Mouse (Mus musculus) monocyte, adult 5-6 weeks (primary cell): ENCODE data around the gene Gm21954. TPM values are rescaled to one million over a fixed set of nuclear protein-coding genes. Genes with fewer than 3 reads are reported as not detected.

Source experiments
- ATAC-seq: fragments of 153-309, 156-312 bp; replicated peaks from 2 replicates; pipeline ENCODE4 v1.8.0; 2017; ENCODE audit warnings: mild to moderate bottlenecking; ENCODE audit not compliant: low TSS enrichment, insufficient number of reproducible peaks, severe bottlenecking, poor library complexity, low FRiP score
- total RNA-seq: library from RNA; stranded (forward); fragments of 200-1000, 200-491, 200-594 nt; gene quantifications from 3 replicates; pipeline ENCODE4 v1.2.3, GENCODE M21; 2017

The Gm21954 gene
- not detected in 3 replicates for total RNA-seq

GRCm38 (mm10) chr3:55472110-55472509 lies at the start of gene Gm21954:
Gm21954 (minus strand) TSS chr3:55472210.
- ATAC-seq, result no peak

GRCm38 (mm10) chr3:55521776-55522175 lies 49.8 kb upstream of the Gm21954 start:
- ATAC-seq, result no peak

GRCm38 (mm10) chr3:55520240-55521180 lies 48.5 kb upstream of the Gm21954 start:
- ATAC-seq, result 0 out of 2 replicates have a peak, but pooled peaks have one; percentile 54

- no peak for ATAC-seq
Measured at GRCm38 (mm10) chr3:55517454-55518014, 45.5 kb upstream of the Gm21954 start.

DNA sequence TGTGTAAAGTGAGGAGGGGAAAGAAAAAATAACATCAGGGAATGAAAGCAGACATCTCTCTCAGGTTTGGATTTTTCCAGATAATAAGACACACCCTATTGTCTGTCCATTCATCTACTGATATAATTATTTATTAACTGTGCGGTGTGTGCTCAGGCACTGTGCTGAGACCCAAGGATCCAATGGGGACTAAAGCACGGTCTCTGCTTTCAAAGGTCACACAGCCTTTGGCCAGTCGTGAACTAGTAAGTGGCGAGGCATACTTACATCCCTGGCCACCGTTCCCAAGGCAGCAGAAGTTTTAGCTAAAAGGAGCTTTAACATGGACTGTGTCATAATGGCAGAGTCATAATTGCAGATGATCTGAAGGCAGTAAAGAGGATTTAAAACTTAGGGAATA lies 44.0 kb upstream of the Gm21954 start:
- ATAC-seq, result no peak

- ATAC-seq, result no peak
Measured at GRCm38 (mm10) chr3:55511658-55512057, 39.6 kb upstream of the Gm21954 start.

- no peak for ATAC-seq
Measured at GRCm38 (mm10) chr3:55510198-55510597, 38.2 kb upstream of the Gm21954 start.

- ATAC-seq, result no peak
Measured at GRCm38 (mm10) chr3:55499298-55499697, 27.3 kb upstream of the Gm21954 start.

DNA sequence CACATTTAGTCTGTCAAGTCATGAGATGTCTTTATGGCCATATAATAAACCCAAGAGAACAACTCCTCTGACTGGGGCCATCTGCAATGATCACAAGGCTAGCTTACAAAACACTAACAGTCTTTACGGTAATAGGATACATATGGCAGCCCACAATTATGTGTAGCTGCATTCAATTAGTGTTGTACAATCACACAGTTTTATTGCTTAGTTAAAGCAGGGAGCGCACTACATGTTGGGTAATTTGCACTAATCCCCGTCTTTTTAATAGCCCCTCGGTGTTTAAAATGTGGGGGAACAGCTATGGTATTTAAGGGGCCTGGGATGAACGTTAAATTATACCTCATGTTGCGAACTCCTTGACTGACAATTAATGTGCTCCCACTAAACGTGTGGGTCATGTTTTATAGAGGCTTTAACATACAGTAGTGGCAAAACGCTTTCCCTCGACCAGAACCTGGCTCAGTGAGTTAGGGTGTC lies 24.5 kb upstream of the Gm21954 start:
- ATAC-seq, result no peak

DNA sequence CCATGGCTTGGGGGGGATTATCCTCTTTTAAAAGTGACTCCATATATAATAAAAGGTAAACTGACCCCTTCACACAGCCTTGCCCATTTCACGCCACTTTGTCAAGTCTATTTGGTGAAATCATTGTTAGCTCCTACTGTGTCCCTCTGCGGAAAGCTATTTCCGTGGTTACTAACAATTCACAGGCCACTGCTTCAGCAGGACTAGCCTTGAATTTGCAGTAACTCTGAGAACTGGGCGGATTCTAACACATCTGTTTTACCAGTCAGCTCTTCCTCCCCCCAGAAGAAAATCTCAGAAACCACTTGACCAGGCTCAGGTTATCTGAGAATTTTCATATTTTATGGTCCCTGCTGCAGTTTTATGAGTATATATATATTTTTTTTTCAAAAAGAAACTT lies 23.9 kb upstream of the Gm21954 start:
- ATAC-seq, result no peak

- no peak for ATAC-seq
Measured at GRCm38 (mm10) chr3:55495231-55495630, 23.2 kb upstream of the Gm21954 start.

GRCm38 (mm10) chr3:55494348-55494747 lies 22.3 kb upstream of the Gm21954 start:
- ATAC-seq, result no peak

DNA sequence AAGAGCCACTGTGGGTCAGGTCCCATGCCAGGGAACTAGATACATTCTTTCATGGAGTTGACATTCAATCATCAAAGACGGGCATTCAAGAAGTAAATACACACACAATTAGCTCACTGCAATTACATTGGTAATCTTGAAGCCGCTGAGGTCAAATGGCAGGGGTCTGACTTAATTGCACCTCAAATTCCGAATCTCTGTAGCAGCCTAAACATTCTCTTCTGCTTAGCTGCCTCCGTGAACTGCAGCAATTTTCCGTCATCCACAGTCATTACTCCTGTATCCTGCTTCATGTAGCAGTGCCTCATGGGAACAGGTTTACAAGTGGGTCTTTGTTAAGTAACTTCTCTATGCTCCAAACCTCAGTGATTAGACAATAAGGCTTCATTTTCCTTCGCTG lies 20.0 kb upstream of the Gm21954 start:
- no peak for ATAC-seq

DNA sequence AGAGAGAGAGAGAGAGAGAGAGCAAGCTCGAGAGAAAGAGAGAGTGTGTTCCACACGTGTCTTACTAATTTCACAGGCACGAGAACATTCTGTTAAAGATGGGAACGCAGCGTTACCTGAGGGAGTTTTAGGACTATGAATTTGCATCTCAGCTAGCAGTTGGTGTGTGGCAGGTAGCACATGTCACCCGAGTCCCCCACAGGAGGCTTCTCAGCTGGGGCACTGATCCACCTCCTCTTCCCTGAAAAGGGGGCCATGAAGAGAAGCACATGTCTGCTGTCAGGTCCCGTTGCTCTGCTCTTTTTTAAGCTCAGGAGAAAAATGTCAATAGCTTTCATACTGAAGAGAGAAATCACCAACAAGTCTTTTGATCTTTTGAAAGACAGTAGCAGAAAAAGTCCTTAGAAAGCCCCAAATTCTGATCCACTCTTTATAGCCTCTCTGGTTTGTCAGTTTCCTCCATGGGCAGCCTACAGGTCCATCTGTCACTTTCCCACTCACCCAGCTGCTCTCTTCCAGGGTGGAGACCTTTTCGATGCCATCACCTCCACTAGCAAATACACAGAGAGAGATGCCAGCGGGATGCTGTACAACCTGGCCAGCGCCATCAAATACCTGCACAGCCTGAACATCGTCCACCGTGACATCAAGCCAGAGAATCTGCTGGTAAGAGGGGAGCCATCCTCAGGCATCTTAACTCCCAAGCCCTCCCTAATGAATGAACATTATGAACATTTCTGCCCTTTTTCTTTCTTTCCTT lies 17.4 kb upstream of the Gm21954 start:
- ATAC-seq, result no peak

GRCm38 (mm10) chr3:55483328-55483727 lies 11.3 kb upstream of the Gm21954 start:
- ATAC-seq, result no peak

- no peak for ATAC-seq
Measured at GRCm38 (mm10) chr3:55481140-55481539, 9.1 kb upstream of the Gm21954 start.

GRCm38 (mm10) chr3:55479306-55479705 lies 7.3 kb upstream of the Gm21954 start:
- ATAC-seq, result no peak

- ATAC-seq, result no peak
Measured at GRCm38 (mm10) chr3:55476694-55477093, 4.7 kb upstream of the Gm21954 start.

GRCm38 (mm10) chr3:55473146-55473545 lies 1.1 kb upstream of the Gm21954 start:
- no peak for ATAC-seq
